Mouse (Mus musculus): ENCODE measurements around the gene Gm49355.

Gm49355 gene

GRCm38 (mm10) chr14:12343451-12343941, 59.7 kb downstream of the Gm49355 start:
- DNase-seq (ENCODE audit: low spot score) = no peak

- DNase-seq (ENCODE audit: low spot score) = no peak
Measured at GRCm38 (mm10) chr14:12344061-12344745, 60.4 kb downstream of the Gm49355 start.

GRCm38 (mm10) chr14:12344746-12345240, 61.0 kb downstream of the Gm49355 start:
- DNase-seq (ENCODE audit: low spot score) = no peak

DNA sequence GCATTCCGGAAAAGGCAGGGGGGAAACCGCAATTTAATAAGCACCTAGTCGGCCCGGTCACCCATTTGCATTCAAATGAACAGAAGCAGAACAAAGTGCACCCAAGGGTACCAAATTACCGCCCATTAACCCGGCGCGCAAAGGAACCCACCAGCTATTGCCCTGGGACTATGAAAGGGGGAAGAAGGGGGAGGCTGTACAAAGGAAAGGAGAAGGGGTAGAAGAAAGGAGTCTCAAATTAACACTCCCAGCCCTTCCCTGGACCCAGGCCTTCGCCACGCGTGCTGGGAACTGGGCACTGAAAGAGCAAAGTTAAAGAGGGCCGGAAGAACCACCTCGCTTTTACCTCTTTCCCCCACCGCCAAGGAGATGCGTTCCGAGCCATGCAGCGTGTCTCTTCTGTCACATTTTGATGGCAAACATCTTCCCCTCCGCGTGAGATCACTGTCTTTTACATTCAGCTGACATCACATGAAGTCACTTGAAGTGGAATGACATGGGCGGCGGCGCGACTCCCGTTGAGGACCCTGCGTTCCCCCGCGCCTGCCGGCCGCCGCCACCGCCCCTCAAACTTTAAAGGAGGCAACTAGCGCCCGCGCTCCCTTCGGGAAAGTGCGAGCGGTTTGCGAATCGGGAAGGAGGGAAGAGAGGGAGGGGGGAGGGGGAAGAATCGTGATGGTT, 61.6 kb downstream of the Gm49355 start:
- DNase-seq (ENCODE audit: low spot score) = no peak

DNA sequence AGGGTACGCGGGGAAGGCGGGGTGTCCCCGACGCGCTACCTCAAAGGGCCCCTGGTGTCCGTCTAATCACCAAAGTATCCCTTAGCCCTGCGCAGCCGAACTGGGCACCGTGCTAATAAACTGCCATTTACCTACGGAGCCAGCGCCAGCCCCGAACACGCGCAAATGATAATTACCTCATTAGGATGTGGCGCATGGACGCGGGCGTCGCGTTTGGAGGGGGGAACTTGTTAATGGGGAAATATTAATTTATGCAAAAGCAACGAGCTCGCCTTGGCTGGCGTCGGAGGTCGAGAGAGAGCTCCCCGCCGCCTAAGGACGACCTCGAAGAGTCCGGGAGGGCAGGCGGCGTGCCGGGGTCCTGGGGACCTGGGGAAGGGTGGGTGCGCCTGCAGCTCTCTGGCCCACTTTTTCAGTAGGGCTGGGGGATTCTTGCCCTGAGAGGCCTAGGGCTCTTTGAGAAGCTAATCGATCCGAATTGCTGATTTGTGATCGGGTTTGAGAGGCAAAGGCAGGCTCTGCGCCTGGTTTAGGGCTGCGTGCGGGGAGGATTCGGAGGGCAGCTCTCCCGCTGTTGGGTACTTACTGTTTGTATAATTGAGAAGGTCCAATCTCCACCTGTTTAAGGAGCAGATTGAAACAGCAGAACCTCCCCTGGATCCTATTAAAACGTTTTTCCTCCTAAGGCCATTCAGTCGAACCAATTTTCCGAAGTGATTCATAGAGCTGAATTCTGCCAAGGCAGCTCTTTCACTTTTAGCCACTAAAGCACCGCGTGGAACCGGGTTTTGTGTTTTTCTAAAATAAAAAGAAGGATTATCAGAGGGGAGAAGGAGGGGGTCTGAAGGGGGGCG, 62.5 kb downstream of the Gm49355 start:
- no peak for DNase-seq (ENCODE audit: low spot score)

DNA sequence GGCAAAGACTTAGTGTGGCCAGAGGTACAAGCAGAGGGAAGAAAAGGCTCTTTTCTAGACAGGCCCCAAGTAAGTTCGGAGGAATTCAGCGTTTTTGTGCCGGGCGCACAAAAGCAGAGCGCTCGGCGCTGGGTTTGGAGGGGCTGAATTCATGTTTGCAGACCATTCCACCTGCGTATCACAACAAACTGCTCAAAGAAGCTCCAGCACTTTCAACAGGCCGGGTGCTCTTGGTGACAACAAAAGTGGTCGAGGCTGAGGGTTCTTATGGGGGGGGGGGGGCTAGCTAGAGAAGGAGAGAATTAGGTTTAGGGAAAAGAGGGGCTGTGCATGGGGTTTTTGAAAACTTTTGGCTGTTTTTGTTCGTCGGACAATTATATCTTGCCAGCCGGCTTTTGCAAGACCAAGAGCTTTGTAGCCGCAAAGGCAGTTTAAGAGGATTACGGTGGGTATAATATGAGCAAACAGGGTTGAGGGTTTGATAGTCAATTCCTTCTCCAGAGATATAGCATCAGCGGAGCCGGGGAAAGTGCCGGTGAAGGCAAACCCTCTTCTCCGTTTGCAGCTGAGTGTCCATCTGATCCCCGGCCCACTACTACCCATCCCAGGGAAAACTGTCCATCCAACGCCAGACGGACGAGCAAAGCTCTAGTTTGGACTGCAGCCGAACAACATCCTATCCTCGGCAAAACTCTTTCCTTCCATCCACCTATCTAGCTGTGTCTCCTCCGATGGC, 63.3 kb downstream of the Gm49355 start:
- no peak for DNase-seq (ENCODE audit: low spot score)

- DNase-seq (ENCODE audit: low spot score) = no peak
Measured at GRCm38 (mm10) chr14:12348089-12348488, 64.3 kb downstream of the Gm49355 start, which contains the start of gene Fezf2. Gene Fezf2, minus strand, starts transcription at chr14:12348189.

DNA sequence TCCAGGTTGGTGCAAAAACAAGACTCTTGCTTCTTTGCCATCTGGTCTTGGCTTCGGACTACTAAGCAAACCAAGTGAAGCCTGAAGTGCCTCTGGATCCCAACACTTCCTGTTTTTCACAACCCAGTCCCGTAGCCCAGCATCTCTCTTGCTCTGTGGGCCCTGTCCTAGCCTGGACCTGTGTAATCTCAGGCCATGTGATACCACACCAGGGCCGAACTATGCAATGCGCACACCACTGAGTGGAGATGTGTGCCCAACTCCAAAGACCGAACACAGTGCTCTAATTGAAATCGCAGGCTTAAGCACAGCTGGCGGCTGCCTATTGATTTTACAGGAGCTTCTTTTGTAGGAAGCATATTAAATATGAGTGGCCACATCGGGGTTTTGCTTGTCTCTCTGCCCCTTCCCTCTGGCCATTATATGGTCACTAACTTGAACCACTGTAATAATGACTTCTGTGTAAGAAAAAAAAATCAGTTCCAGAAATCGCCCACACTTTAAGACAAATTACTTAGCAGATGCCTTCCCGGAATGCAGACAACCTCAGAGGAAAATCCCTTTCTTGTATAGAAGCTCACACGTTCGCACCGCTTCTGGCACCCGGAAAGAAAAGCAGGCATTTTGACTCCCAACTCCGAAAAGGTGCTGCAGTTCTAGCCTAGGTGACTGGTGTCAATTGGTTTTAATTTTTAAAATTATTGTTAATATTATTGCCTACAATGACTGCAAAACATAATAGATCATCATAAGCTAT, 65.7 kb downstream of the Gm49355 start:
- no peak for DNase-seq (ENCODE audit: low spot score)

DNA sequence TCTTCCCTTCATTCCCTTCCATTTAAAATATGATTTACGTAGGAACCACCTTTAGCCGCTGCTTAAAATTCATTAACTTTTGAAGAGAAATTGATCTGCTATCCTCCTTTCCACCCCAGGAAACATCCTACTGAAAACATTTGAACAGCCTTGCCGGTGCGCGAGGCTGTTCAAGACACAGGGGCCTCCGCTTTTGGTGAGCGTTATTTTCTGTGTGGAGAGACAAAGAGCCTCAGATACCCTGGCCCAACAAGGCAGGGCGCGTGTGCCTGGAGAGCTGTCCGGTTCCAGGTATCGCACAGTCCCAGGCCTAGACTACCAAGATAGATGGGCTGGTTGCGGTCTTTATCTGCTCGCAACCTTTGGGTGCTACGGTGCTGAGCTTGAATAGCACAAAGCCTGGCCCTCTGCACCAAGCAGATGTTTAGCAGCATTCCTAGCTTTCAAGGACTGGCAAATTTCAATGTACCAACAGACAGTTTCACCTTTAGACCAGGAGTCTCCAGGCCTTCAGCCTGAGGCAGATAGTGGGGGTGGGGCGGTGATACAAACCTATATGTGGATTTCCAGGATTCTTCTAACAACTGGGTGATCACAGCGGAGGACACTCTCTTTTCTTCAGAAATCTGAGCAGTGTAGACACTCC, 66.6 kb downstream of the Gm49355 start:
- no peak for DNase-seq (ENCODE audit: low spot score)

Measured in spleen, adult 12 weeks (tissue).